Mouse (Mus musculus) liver, embryonic 11.5 days (tissue): ENCODE data around the gene Chst11. TPM values are rescaled to one million over a fixed set of nuclear protein-coding genes. Genes with fewer than 3 reads are reported as not detected.

Experiments
- ATAC-seq: fragments of 200-750 bp; cut with Nextera tagmentation; replicated peaks from 2 replicates; pipeline ENCODE4 v1.8.0; 2017; ENCODE audit warnings: moderate number of reproducible peaks, mild to moderate bottlenecking, moderate TSS enrichment, moderate library complexity; ENCODE audit not compliant: low FRiP score
- DNase-seq: peaks from one replicate; pipeline ENCODE4 v3.0.0-alpha.2; 2017; ENCODE audit warnings: low spot score
- H3K27ac ChIP-seq: fragments of 300-500 bp; sonication (generic); 2 replicates; pipeline ENCODE4 v1.5.1; 2014; ENCODE audit warnings: mild to moderate bottlenecking, low read depth, low read length, control low read depth
- H3K27me3 ChIP-seq: fragments of 300-500 bp; sonication (generic); replicated peaks from 2 replicates; pipeline ENCODE4 v1.6.1; 2014; ENCODE audit warnings: low read length, mixed read lengths; ENCODE audit not compliant: control insufficient read depth, insufficient read depth
- H3K36me3 ChIP-seq: fragments of 300-500 bp; sonication (generic); 2 replicates; pipeline ENCODE4 v1.6.1; 2014; ENCODE audit warnings: mild to moderate bottlenecking, low read length, moderate library complexity, mixed read lengths; ENCODE audit not compliant: control insufficient read depth, insufficient read depth
- H3K4me1 ChIP-seq: fragments of 300-500 bp; sonication (generic); replicated peaks from 2 replicates; pipeline ENCODE4 v1.6.1; 2014; ENCODE audit warnings: low read length, mixed read lengths; ENCODE audit not compliant: control insufficient read depth, insufficient read depth
- H3K4me2 ChIP-seq: fragments of 300-500 bp; sonication (generic); 2 replicates; pipeline ENCODE4 v1.6.1; 2014; ENCODE audit warnings: mild to moderate bottlenecking, control low read depth, moderate library complexity
- H3K4me3 ChIP-seq: fragments of 300-500 bp; sonication (generic); 2 replicates; pipeline ENCODE4 v1.5.1; 2014; ENCODE audit warnings: low read depth, low read length, control low read depth
- H3K9ac ChIP-seq: fragments of 300-500 bp; sonication (generic); 2 replicates; pipeline ENCODE4 v1.6.1; 2014; ENCODE audit warnings: low read depth, low read length, control low read depth
- H3K9me3 ChIP-seq: fragments of 300-500 bp; sonication (generic); 2 replicates; pipeline ENCODE4 v1.6.1; 2016; ENCODE audit warnings: low read length, inconsistent platforms, mixed read lengths; ENCODE audit not compliant: control insufficient read depth
- WGBS: fragments of 180-500 bp; shearing (Covaris S2); extraction: QIAGEN DNeasy Blood & Tissue Kit; methylation state at CpG from one replicate; pipeline ENCODE4 v1.1.7; 2014; 5-methylcytosine and 5-hydroxymethylcytosine counted together
- polyA plus RNA-seq: library from polyadenylated mRNA; unstranded; fragments of >200 nt; fragmentation: Nextera tagmentation; extraction: Ambion mirVana; gene quantifications from 2 replicates; pipeline ENCODE4 v1.2.1, GENCODE M21; 2014

The Chst11 gene
- polyA plus RNA-seq, 1 experiment from 2014 or later: 2.9 TPM

- 57% methylated on average over 6 of the region's 6 CpGs for WGBS
- DNase-seq: no peak
- Histone ChIP-seq H3K4me2 (no peak overlapping the region), H3K4me3 (no peak overlapping the region), H3K9me3 (no peaks in the 10 kb centered on the region), H3K36me3 (peaks cover 3% of the 10 kb centered on the region; the same call in 1 of the 2 replicates), H3K27ac (no peak overlapping the region), H3K9ac (no peak overlapping the region), H3K27me3 (no peaks in the 10 kb centered on the region), H3K4me1 (peaks cover 16% of the 10 kb centered on the region)
- no peak for ATAC-seq
Measured at GRCm38 (mm10) chr10:83030928-83031327, 45.6 kb downstream of the Chst11 start.

- no peak for ATAC-seq
- Histone ChIP-seq H3K4me1 (peaks cover 16% of the 10 kb centered on the region), H3K27ac (no peak overlapping the region), H3K4me3 (no peak overlapping the region), H3K9ac (no peak overlapping the region), H3K36me3 (peaks cover 3% of the 10 kb centered on the region; the same call in 1 of the 2 replicates), H3K4me2 (no peak overlapping the region), H3K9me3 (no peaks in the 10 kb centered on the region), H3K27me3 (no peaks in the 10 kb centered on the region)
- DNase-seq: no peak
- WGBS: 83% methylated on average over 4 of the region's 4 CpGs
Measured at GRCm38 (mm10) chr10:83031561-83031960, 46.3 kb downstream of the Chst11 start.

- DNase-seq (no peak), ATAC-seq (no peak)
- Histone ChIP-seq H3K4me1 (peaks cover 11% of the 10 kb centered on the region), H3K27ac (no peak overlapping the region), H3K27me3 (no peaks in the 10 kb centered on the region), H3K4me2 (no peak overlapping the region), H3K4me3 (no peak overlapping the region), H3K9me3 (no peaks in the 10 kb centered on the region), H3K36me3 (no peaks in the 10 kb centered on the region), H3K9ac (no peak overlapping the region)
- WGBS: 77% methylated on average over 10 of the region's 10 CpGs
Measured at GRCm38 (mm10) chr10:83032559-83032958, 47.3 kb downstream of the Chst11 start.

- Histone ChIP-seq H3K9me3 (no peaks in the 10 kb centered on the region), H3K9ac (no peak overlapping the region), H3K4me3 (no peak overlapping the region), H3K4me1 (peaks cover 6% of the 10 kb centered on the region; the same call in 1 of the 2 replicates), H3K4me2 (no peak overlapping the region), H3K36me3 (no peaks in the 10 kb centered on the region), H3K27me3 (no peaks in the 10 kb centered on the region), H3K27ac (no peak overlapping the region)
- ATAC-seq (peak; percentile 46; the same call in 1 of the 2 replicates), DNase-seq (no peak)
- 84% methylated on average over 20 of the region's 20 CpGs for WGBS
Measured at GRCm38 (mm10) chr10:83036340-83037045, 51.2 kb downstream of the Chst11 start.

GRCm38 (mm10) chr10:83038166-83038565, 52.9 kb downstream of the Chst11 start:
- Histone ChIP-seq H3K4me1 (peaks cover 18% of the 10 kb centered on the region), H3K4me3 (no peak overlapping the region), H3K9ac (no peak overlapping the region), H3K27me3 (no peaks in the 10 kb centered on the region), H3K36me3 (no peaks in the 10 kb centered on the region), H3K27ac (no peak overlapping the region), H3K4me2 (no peak overlapping the region), H3K9me3 (no peaks in the 10 kb centered on the region)
- ATAC-seq: no peak
- WGBS: 82% methylated on average over 9 of the region's 9 CpGs
- no peak for DNase-seq

- Histone ChIP-seq H3K4me2 (no peak overlapping the region), H3K27me3 (no peaks in the 10 kb centered on the region), H3K27ac (peak overlapping the region; percentile 13; the same call in 1 of the 2 replicates), H3K4me1 (peaks cover 27% of the 10 kb centered on the region), H3K36me3 (no peaks in the 10 kb centered on the region), H3K9me3 (no peaks in the 10 kb centered on the region), H3K4me3 (no peak overlapping the region), H3K9ac (no peak overlapping the region)
- 75% methylated on average over 10 of the region's 10 CpGs for WGBS
- DNase-seq (no peak), ATAC-seq (no peak)
Measured at GRCm38 (mm10) chr10:83039414-83039813, 54.1 kb downstream of the Chst11 start.

GRCm38 (mm10) chr10:83041875-83042274, 56.6 kb downstream of the Chst11 start:
- no peak overlapping the region for H3K4me2 ChIP-seq
- no peak overlapping the region for H3K9ac ChIP-seq
- ATAC-seq: no peak
- H3K4me1 ChIP-seq: peaks cover 33% of the 10 kb centered on the region
- no peak for DNase-seq
- no peaks in the 10 kb centered on the region for H3K27me3 ChIP-seq
- H3K36me3 ChIP-seq: no peaks in the 10 kb centered on the region
- 62% methylated on average over 9 of the region's 9 CpGs for WGBS
- no peaks in the 10 kb centered on the region for H3K9me3 ChIP-seq
- no peak overlapping the region for H3K27ac ChIP-seq
- H3K4me3 ChIP-seq: no peak overlapping the region

GRCm38 (mm10) chr10:83042613-83043477, 57.5 kb downstream of the Chst11 start:
- H3K9ac ChIP-seq: no peak overlapping the region
- 0 out of 2 replicates have a peak overlapping the region, but pooled peaks have one; percentile 4 for H3K27ac ChIP-seq
- peaks cover 33% of the 10 kb centered on the region for H3K4me1 ChIP-seq
- H3K27me3 ChIP-seq: no peaks in the 10 kb centered on the region
- no peak for ATAC-seq
- H3K36me3 ChIP-seq: no peaks in the 10 kb centered on the region
- H3K9me3 ChIP-seq: no peaks in the 10 kb centered on the region
- 60% methylated on average over 10 of the region's 10 CpGs for WGBS
- H3K4me2 ChIP-seq: no peak overlapping the region
- no peak overlapping the region for H3K4me3 ChIP-seq
- DNase-seq: no peak
